Mouse (Mus musculus) embryonic fibroblast, embryonic 13.5 days (primary cell): ENCODE results near the gene Gm10985.

Experiments used
- CTCF ChIP-seq: IDR thresholded peaks from 2 replicates; pipeline ENCODE4 v1.5.1; 2011; ENCODE audit warnings: mild to moderate bottlenecking, control low read depth, low read length, moderate library complexity, borderline replicate concordance; ENCODE audit not compliant: insufficient read depth
- POLR2A ChIP-seq: IDR thresholded peaks from 2 replicates; pipeline ENCODE4 v1.6.1; 2011; ENCODE audit warnings: low read depth, mild to moderate bottlenecking, control low read depth, low read length, moderate library complexity

- no peak for TF ChIP-seq CTCF
- no peak for TF ChIP-seq POLR2A
Observed at GRCm38 (mm10) chr3:53854261-53854660, 9.4 kb downstream of the Gm10985 start.
